Mouse (Mus musculus) liver, embryonic 13.5 days (tissue): Measurements from ENCODE around the gene Gm45062. TPM values are rescaled to one million over a fixed set of nuclear protein-coding genes. Genes with fewer than 3 reads are reported as not detected.

ENCODE experiments used
- ATAC-seq: fragments of 200-750 bp; cut with Nextera tagmentation; 2 replicates; pipeline ENCODE4 v1.8.0; 2017; ENCODE audit warnings: low read depth, mild to moderate bottlenecking, moderate number of reproducible peaks, moderate library complexity
- DNase-seq: peaks from one replicate; pipeline ENCODE4 v3.0.0; 2022
- H3K27ac ChIP-seq: fragments of 300-500 bp; sonication (generic); 2 replicates; pipeline ENCODE4 v1.5.1; 2015; ENCODE audit warnings: moderate library complexity, mild to moderate bottlenecking, inconsistent platforms
- H3K27me3 ChIP-seq: fragments of 300-500 bp; sonication (generic); 2 replicates; pipeline ENCODE4 v1.6.1; 2015; ENCODE audit warnings: mild to moderate bottlenecking, inconsistent platforms
- H3K36me3 ChIP-seq: fragments of 300-500 bp; sonication (generic); 2 replicates; pipeline ENCODE4 v1.6.1; 2015; ENCODE audit warnings: mild to moderate bottlenecking, inconsistent platforms
- H3K4me1 ChIP-seq: fragments of 300-500 bp; sonication (generic); replicated peaks from 2 replicates; pipeline ENCODE4 v1.6.1; 2015; ENCODE audit warnings: inconsistent platforms
- H3K4me2 ChIP-seq: fragments of 300-500 bp; sonication (generic); 2 replicates; pipeline ENCODE4 v1.6.1; 2015; ENCODE audit warnings: inconsistent platforms, mild to moderate bottlenecking, moderate library complexity
- H3K4me3 ChIP-seq: fragments of 300-500 bp; sonication (generic); replicated peaks from 2 replicates; pipeline ENCODE4 v1.5.1; 2015; ENCODE audit warnings: mild to moderate bottlenecking, inconsistent platforms
- H3K9ac ChIP-seq: fragments of 300-500 bp; sonication (generic); 2 replicates; pipeline ENCODE4 v1.6.1; 2015; ENCODE audit warnings: mild to moderate bottlenecking, inconsistent platforms
- H3K9me3 ChIP-seq: fragments of 300-500 bp; sonication (generic); replicated peaks from 2 replicates; pipeline ENCODE4 v1.6.1; 2016; ENCODE audit warnings: inconsistent platforms
- WGBS: fragments of 180-500 bp; shearing (Covaris S2); methylation state at CpG from one replicate; pipeline ENCODE4 v1.1.7; 2015; ENCODE audit not compliant: insufficient replicate concordance; 5-methylcytosine and 5-hydroxymethylcytosine counted together
- polyA plus RNA-seq: library from polyadenylated mRNA; unstranded; fragments of >200 nt; fragmentation: Nextera tagmentation; extraction: Ambion mirVana; gene quantifications from 2 replicates; pipeline ENCODE4 v1.2.1, GENCODE M21; 2015

Gm45062 gene
- 1.4 and 1.5 TPM in 2 replicates for polyA plus RNA-seq

DNA sequence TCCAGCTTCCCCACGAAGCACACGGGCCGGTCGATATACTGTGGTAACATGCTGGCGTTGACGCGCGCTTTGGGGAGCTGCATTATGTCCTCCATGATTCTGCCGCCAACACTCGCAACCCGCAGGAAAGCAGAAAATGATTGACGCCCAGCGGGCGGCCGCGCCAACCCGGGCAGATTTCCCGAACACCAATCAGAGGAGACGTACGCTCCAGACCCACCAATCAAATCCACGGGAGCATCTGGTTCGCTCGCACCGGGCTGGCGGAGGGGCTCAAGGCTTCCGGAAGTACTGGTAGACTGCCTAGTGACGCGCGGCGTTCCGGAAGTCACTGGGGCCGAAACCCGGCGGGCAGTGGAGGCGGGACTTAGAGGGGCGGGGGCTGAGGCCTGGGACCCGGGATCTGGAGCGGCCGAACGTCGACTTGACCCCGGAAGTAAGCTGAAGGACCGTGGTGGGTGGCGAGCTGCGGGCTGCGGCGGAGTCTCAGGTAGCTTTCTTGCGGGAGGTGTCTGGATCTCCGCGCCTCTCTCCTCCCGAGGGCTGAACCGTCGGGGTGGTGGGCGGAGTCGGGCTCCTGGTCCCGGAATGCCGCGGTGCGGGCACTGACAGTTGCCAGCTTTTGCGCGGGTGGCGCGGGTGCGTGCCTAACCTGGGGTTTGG is at the start of gene Gm45062, which contains the start of the genes Rpa3 and Umad1:
TSS of gene Gm45062 (plus strand) at position 447 of the 663 bp plus-strand sequence.
TSS of gene Rpa3 (minus strand) at position 170 of the 663 bp plus-strand sequence.
TSS of gene Umad1 (plus strand) at position 285 of the 663 bp plus-strand sequence.
- peak within 1 kb of the TSS; percentile 80 for H3K27ac ChIP-seq
- no peaks in the 10 kb centered on the region for H3K9me3 ChIP-seq
- peaks cover 10% of the 10 kb centered on the region for H3K36me3 ChIP-seq
- H3K4me2 ChIP-seq: peak within 1 kb of the TSS; percentile 93
- peak within 1 kb of the TSS; percentile 88 for H3K4me3 ChIP-seq
- peaks cover 20% of the 10 kb centered on the region for H3K4me1 ChIP-seq
- peak within 1 kb of the TSS; percentile 92 for H3K9ac ChIP-seq
- WGBS: under 1% methylated on average over 61 of the region's 64 CpGs
- peak; percentile 97 for DNase-seq
- peak; percentile 100 for ATAC-seq
- H3K27me3 ChIP-seq: no peaks in the 10 kb centered on the region

DNA sequence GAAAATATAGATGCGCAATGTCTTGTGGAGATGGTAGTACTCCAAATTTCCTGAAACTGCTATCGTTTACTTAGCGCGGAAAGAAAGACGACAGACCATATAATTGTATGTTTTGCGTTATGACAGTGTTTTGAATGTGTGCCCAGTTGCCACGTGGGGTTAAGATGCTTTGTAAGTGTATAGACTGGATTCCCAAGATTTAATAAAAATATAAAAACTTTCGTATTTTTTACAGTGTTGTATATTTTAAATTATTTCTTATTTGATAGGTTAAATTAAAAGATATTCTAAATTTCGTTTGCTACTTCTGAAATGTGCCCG is 49.4 kb upstream of the Gm45062 start:
- Histone ChIP-seq H3K27ac (peak overlapping the region; percentile 87), H3K4me2 (peak overlapping the region; percentile 77), H3K9me3 (no peaks in the 10 kb centered on the region), H3K9ac (peak overlapping the region; percentile 93), H3K4me1 (peaks cover 13% of the 10 kb centered on the region), H3K27me3 (no peaks in the 10 kb centered on the region), H3K36me3 (peaks cover 6% of the 10 kb centered on the region), H3K4me3 (peak overlapping the region; percentile 87)
- DNase-seq (no peak), ATAC-seq (no peak)
- 7% methylated on average over 10 of the region's 10 CpGs for WGBS

DNA sequence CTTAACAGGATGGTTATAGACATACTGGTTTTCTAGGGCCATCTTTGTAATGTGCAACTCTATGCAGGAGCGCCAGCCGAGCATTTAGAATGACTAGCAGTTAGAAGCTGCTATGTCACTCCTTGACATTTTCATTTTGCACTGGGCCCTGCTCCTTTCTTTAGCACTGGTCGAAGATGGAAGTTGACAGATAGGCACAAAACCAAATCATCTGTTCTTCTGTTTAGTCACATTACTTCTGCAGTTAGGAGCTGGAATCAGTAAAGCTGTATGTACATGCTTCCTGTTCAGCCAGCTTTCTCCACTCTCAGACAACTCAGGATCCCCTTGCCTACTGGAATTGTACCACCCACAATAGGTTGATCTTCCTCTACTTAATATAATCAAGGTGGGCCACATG is 48.6 kb upstream of the Gm45062 start:
- Histone ChIP-seq H3K27ac (no peak overlapping the region), H3K4me2 (peak overlapping the region; percentile 77), H3K4me3 (peak overlapping the region; percentile 87), H3K36me3 (peaks cover 14% of the 10 kb centered on the region), H3K4me1 (peaks cover 13% of the 10 kb centered on the region), H3K9ac (peak overlapping the region; percentile 93), H3K27me3 (no peaks in the 10 kb centered on the region), H3K9me3 (no peaks in the 10 kb centered on the region)
- DNase-seq: no peak
- 60% methylated on average over 3 of the region's 3 CpGs for WGBS
- no peak for ATAC-seq

DNA sequence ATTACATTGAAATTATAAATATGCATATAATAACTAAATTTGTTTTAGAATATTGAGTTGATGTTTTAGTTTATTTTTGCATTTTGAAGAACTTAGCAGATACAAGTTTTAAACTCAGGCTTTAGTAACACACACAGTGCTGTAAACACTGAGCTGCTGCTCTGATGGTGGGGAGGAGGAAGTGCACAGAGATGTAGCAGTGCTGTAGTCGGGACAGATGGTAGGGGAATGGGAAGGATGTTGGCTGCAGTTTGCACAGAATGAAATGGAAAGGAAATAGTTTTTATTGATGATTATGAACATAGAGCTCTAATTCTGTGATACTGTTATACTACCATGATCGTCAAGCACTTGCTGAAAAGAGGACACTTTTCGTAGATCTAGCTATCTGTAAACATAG is 32.2 kb upstream of the Gm45062 start:
- no peak overlapping the region for H3K4me2 ChIP-seq
- no peaks in the 10 kb centered on the region for H3K4me1 ChIP-seq
- peaks cover 51% of the 10 kb centered on the region for H3K36me3 ChIP-seq
- no peak overlapping the region for H3K27ac ChIP-seq
- H3K9me3 ChIP-seq: no peaks in the 10 kb centered on the region
- no peaks in the 10 kb centered on the region for H3K27me3 ChIP-seq
- no peak for DNase-seq
- WGBS: 74% methylated on average over 3 of the region's 3 CpGs
- ATAC-seq: no peak
- no peak overlapping the region for H3K9ac ChIP-seq
- H3K4me3 ChIP-seq: no peak overlapping the region

DNA sequence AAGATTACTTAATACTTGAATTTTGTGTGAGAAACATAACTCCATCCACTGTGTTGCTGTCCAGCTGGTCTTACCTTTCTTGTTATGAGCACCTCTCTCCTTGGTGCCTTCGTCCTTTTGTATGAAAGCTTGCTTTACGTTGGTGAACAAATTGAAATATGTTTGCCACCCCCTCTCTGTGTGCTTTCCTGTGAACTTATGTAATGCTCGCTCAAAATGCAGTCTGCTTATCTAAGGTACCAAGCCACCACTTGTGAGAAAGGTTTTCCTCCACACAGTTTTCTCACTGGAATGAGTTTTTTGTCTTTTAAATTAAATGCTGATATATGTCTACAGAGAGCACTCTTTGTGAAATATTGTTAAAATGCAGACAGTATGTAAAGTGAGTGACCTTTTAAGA is 30.7 kb upstream of the Gm45062 start:
- H3K27me3 ChIP-seq: no peaks in the 10 kb centered on the region
- no peak overlapping the region for H3K9ac ChIP-seq
- H3K4me1 ChIP-seq: no peaks in the 10 kb centered on the region
- H3K4me2 ChIP-seq: no peak overlapping the region
- H3K36me3 ChIP-seq: peaks cover 61% of the 10 kb centered on the region
- H3K4me3 ChIP-seq: no peak overlapping the region
- no peak overlapping the region for H3K27ac ChIP-seq
- ATAC-seq (no peak), DNase-seq (no peak)
- 77% methylated on average over 3 of the region's 3 CpGs for WGBS
- no peaks in the 10 kb centered on the region for H3K9me3 ChIP-seq

DNA sequence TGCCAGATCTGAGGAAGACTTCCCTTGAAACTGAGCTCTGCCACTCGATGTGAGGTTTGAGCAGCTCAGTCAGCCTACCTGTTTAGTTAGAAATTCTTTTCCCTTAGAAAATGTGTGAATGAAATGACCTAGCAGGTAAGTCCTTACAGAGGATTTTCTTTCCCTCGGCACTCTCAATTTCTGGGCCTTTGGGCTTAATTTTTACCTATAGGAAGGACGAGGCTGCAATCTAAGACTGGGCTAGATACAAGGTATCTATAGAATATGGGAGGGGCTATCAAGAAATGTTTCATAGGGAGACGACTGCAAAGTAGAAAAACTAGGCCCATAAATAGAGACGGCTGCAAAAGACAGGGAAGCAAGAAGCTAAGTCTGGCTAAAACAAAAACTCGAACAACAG is 934 bp upstream of the Gm45062 start:
- DNase-seq (no peak), ATAC-seq (no peak)
- H3K36me3 ChIP-seq: peaks cover 14% of the 10 kb centered on the region
- H3K9ac ChIP-seq: peak overlapping the region; percentile 90
- H3K27ac ChIP-seq: peak overlapping the region; percentile 80
- peak overlapping the region; percentile 79 for H3K4me2 ChIP-seq
- peaks cover 20% of the 10 kb centered on the region for H3K4me1 ChIP-seq
- no peaks in the 10 kb centered on the region for H3K27me3 ChIP-seq
- H3K4me3 ChIP-seq: peak overlapping the region; percentile 88
- H3K9me3 ChIP-seq: no peaks in the 10 kb centered on the region
- 5% methylated on average over 6 of the region's 6 CpGs for WGBS

DNA sequence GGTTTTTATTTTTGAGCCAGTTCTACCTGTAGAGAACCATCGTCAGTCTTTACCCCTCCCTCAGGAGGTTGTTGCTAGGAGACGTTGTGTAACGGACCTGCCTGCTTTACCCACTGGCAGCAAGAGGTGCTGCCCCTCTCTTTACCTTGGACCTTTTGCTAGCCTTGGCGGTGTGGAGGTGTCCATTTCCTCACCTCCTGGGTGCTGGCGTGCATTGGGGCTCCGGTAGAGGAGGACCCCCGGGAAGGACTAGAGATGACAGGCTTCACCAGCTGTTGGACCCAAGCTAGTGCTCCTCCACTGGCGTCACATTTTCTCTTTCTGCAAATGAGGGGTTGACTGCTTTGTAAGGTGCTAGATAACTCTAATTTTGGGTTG is 406 bp downstream of the Gm45062 start:
- DNase-seq (no peak), ATAC-seq (peak; percentile 6; the same call in 1 of the 2 replicates)

DNA sequence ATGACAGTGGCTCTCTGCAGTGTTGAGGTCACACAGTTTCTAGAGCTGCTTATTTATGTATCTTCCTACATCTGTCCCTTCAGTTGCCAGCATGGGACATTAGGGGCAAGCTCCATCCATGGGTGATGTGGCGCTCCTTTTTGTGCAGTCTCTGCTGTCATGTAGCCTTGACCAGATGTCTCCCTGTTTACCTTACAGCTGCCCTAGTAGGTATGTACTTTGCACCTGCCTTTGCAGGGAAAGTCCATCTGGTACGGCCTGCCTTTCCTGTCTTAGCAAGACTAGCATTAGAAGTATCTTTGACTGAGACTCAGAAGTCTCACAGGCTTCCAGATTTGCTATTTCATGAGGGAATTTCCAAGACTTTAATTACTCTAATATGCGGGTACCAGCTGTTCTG is 11.8 kb downstream of the Gm45062 start:
- no peak overlapping the region for H3K4me3 ChIP-seq
- no peak overlapping the region for H3K4me2 ChIP-seq
- no peaks in the 10 kb centered on the region for H3K9me3 ChIP-seq
- H3K36me3 ChIP-seq: 0 out of 2 replicates have a peak, but pooled peaks cover 4% of the 10 kb centered on the region
- H3K27ac ChIP-seq: no peak overlapping the region
- no peak overlapping the region for H3K9ac ChIP-seq
- DNase-seq (no peak), ATAC-seq (peak; percentile 66)
- no peaks in the 10 kb centered on the region for H3K4me1 ChIP-seq
- no peaks in the 10 kb centered on the region for H3K27me3 ChIP-seq
- WGBS: 75% methylated on average over 3 of the region's 3 CpGs

More for the DNA sequence above, 406 bp downstream of the Gm45062 start:
- Histone ChIP-seq H3K27ac (peak overlapping the region; percentile 80), H3K36me3 (peaks cover 7% of the 10 kb centered on the region), H3K9me3 (no peaks in the 10 kb centered on the region), H3K4me3 (peak overlapping the region; percentile 88), H3K9ac (peak overlapping the region; percentile 92), H3K4me2 (peak overlapping the region; percentile 93), H3K4me1 (peaks cover 20% of the 10 kb centered on the region), H3K27me3 (no peaks in the 10 kb centered on the region)
- WGBS: under 1% methylated on average over 8 of the region's 8 CpGs

DNA sequence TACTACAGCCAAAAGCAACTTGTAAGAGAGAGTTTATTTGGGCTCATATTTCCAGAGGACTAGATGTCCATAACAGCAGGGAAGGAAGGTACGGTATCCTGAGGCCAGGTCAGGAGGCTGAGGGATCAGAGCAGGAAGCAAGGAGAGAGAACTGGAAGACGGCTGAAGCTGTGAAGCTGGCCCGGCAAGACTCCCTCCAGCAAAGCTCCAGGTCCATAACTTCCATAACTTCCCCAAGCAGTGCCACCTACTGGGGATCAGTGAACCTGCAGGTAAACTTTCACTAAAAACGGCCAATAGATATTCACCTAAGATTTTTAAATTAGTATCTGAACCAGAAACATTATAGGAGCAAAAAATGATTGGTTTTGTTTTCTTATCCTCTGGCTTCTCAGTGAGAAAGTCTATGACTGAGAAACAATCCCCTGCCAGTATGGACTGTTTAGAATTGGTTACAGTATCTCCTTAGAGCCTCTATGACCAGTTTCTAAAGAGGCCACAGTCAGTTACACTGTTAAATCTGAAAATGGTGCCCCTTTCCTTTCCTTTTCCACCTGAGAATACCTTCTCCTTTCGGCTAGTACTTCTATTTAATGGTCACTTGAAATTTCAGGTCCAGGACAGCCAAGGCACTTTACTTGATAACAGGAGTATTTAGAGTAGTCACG is 15.3 kb downstream of the Gm45062 start:
- ATAC-seq: peak; percentile 44; the same call in 1 of the 2 replicates
- Histone ChIP-seq H3K4me2 (no peak overlapping the region), H3K9me3 (no peaks in the 10 kb centered on the region), H3K4me3 (no peak overlapping the region), H3K27ac (no peak overlapping the region), H3K36me3 (0 out of 2 replicates have a peak, but pooled peaks cover 4% of the 10 kb centered on the region), H3K4me1 (peaks cover 3% of the 10 kb centered on the region), H3K9ac (no peak overlapping the region), H3K27me3 (no peaks in the 10 kb centered on the region)
- peak; percentile 37 for DNase-seq
- 40% methylated on average over 6 of the region's 6 CpGs for WGBS

DNA sequence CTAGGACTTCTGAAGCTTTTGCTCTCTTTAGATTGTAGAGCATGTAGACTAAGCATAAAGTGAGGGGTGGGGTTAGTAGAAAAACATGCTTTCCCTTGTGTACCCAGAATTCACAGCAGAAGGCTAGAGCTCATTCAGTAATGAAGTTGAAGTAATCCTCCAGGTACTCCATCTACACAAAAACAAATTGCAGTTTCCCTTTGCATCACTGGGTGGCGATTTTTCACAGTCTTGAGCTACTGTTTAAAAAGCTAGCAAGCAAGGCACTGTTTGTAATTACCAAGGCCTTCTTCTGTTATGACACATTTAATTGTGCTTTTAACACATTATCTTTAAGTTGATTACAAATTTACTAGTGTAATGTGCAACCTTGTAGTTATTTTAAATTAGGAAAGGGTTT is 15.8 kb downstream of the Gm45062 start:
- 7% methylated on average over 1 of the region's 1 CpGs for WGBS
- ATAC-seq: no peak
- Histone ChIP-seq H3K4me2 (no peak overlapping the region), H3K9ac (no peak overlapping the region), H3K9me3 (no peaks in the 10 kb centered on the region), H3K4me3 (no peak overlapping the region), H3K4me1 (peaks cover 3% of the 10 kb centered on the region), H3K36me3 (0 out of 2 replicates have a peak, but pooled peaks cover 4% of the 10 kb centered on the region), H3K27ac (no peak overlapping the region), H3K27me3 (no peaks in the 10 kb centered on the region)
- peak; percentile 67 for DNase-seq

DNA sequence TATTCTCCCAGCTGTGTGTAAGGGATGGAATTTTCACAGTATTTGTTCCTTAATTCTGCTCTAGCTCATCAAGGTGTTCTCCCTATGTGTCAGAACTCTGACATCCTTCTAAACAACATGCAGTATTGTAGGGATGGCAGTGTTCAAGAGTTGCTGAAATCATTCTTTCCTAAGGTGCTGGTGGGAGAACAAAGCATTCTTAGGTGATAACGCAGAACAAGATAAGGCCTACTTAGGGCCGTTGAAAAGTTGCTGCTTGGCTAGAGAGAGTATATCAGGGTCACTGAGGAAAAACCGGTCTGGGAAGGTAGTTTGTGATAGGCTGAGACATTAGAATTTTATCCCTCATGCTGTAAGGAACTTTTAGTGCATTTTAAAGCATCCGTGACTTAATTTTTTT is 17.2 kb downstream of the Gm45062 start:
- Histone ChIP-seq H3K4me3 (no peak overlapping the region), H3K36me3 (no peaks in the 10 kb centered on the region), H3K4me1 (peaks cover 3% of the 10 kb centered on the region), H3K4me2 (no peak overlapping the region), H3K27ac (no peak overlapping the region), H3K27me3 (no peaks in the 10 kb centered on the region), H3K9ac (no peak overlapping the region), H3K9me3 (no peaks in the 10 kb centered on the region)
- peak; percentile 48; the same call in 1 of the 2 replicates for ATAC-seq
- 30% methylated on average over 4 of the region's 4 CpGs for WGBS
- DNase-seq: no peak
